In genomic region chr1:74501106-74501505, GRCm38 (mm10) we compare ENCODE assay signal across 23 mouse cellular contexts. TPM values are rescaled to one million over a fixed set of nuclear protein-coding genes. Genes with fewer than 3 reads are reported as not detected.
"Had no signal": no experiment of that assay in that cellular context is flagged by ENCODE, and none has a peak within 500 bp of the region (broad histone marks: within the 10 kb centered on the region; RNA-seq: fewer than 3 reads in every experiment).

No protein-coding gene starts in this region.

- H3K9ac ChIP-seq: kidney, embryonic 15.5 days; limb, embryonic 12.5 days; limb, embryonic 15.5 days; liver, embryonic 14.5 days; liver, postnatal 0 days; lung, embryonic 14.5 days; midbrain, embryonic 12.5 days; midbrain, embryonic 15.5 days; neural tube, embryonic 13.5 days had no signal

- H3K9me3 ChIP-seq: kidney, embryonic 15.5 days; limb, embryonic 12.5 days; limb, embryonic 15.5 days; midbrain, embryonic 12.5 days; midbrain, embryonic 15.5 days; neural tube, embryonic 13.5 days had no signal

- DNase-seq: kidney, adult 8-10 months; kidney, postnatal 25 days; layer of hippocampus, postnatal 36 days; left cerebral cortex, postnatal 4 days; liver, postnatal 0 days; lung, embryonic 14.5 days; retina, postnatal 1 day; right cerebral cortex, postnatal 25 days; spleen, adult 18-20 months; thymus, adult 18-20 months; thymus, postnatal 36 days had no signal

- H3K4me3 ChIP-seq: kidney, embryonic 15.5 days; left cerebral cortex, adult 2 months; limb, embryonic 12.5 days; limb, embryonic 15.5 days; midbrain, embryonic 12.5 days; midbrain, embryonic 15.5 days; neural tube, embryonic 13.5 days had no signal

- ATAC-seq: liver, postnatal 0 days; lung, postnatal 0 days; midbrain, embryonic 15.5 days had no signal

- H3K27me3 ChIP-seq: kidney, embryonic 15.5 days; limb, embryonic 12.5 days; limb, embryonic 15.5 days; midbrain, embryonic 12.5 days; midbrain, embryonic 15.5 days; neural tube, embryonic 13.5 days had no signal

- H3K36me3 ChIP-seq: midbrain, embryonic 15.5 days; neural tube, embryonic 13.5 days had no signal

- H3K27ac ChIP-seq: kidney, embryonic 15.5 days; left cerebral cortex, adult 2 months; limb, embryonic 12.5 days; limb, embryonic 15.5 days; liver, embryonic 14.5 days; macrophage; midbrain, embryonic 12.5 days; midbrain, embryonic 15.5 days; neural tube, embryonic 13.5 days had no signal

- H3K4me2 ChIP-seq: kidney, embryonic 15.5 days; limb, embryonic 12.5 days; limb, embryonic 15.5 days; liver, embryonic 11.5 days; lung, embryonic 14.5 days; midbrain, embryonic 12.5 days; midbrain, embryonic 15.5 days; neural tube, embryonic 13.5 days had no signal

RNA-seq across cellular contexts. Expression of gene Plcd4, which starts 41.6 kb away (rescaled TPM):
- total RNA-seq: megakaryocyte, adult 5-6 weeks had no signal
- polyA plus RNA-seq: liver, embryonic 11.5 days; macrophage had no signal
